Mouse (Mus musculus) lung, embryonic 16.5 days (tissue): ENCODE data around the gene 1110004F10Rik. TPM values are rescaled to one million over a fixed set of nuclear protein-coding genes. Genes with fewer than 3 reads are reported as not detected.

Source experiments
- ATAC-seq: fragments of 200-750 bp; cut with Nextera tagmentation; 2 replicates; pipeline ENCODE4 v1.8.0; 2017; ENCODE audit warnings: low read depth, mild to moderate bottlenecking, moderate library complexity
- H3K27ac ChIP-seq: fragments of 300-500 bp; sonication (generic); 2 replicates; pipeline ENCODE4 v1.5.1; 2014; ENCODE audit warnings: mild to moderate bottlenecking, control low read depth, low read length
- H3K27me3 ChIP-seq: fragments of 300-500 bp; sonication (generic); 2 replicates; pipeline ENCODE4 v1.6.1; 2014; ENCODE audit warnings: low read depth, low read length, mixed read lengths; ENCODE audit not compliant: control insufficient read depth, insufficient read depth
- H3K36me3 ChIP-seq: fragments of 300-500 bp; sonication (generic); 2 replicates; pipeline ENCODE4 v1.6.1; 2014; ENCODE audit warnings: low read length; ENCODE audit not compliant: control insufficient read depth, insufficient read depth
- H3K4me1 ChIP-seq: fragments of 300-500 bp; sonication (generic); replicated peaks from 2 replicates; pipeline ENCODE4 v1.6.1; 2014; ENCODE audit warnings: low read length, mixed read lengths; ENCODE audit not compliant: control insufficient read depth, insufficient read depth
- H3K4me2 ChIP-seq: fragments of 300-500 bp; sonication (generic); 2 replicates; pipeline ENCODE4 v1.6.1; 2014; ENCODE audit warnings: low read depth, low read length, control low read depth
- H3K4me3 ChIP-seq: fragments of 300-500 bp; sonication (generic); 2 replicates; pipeline ENCODE4 v1.5.1; 2014; ENCODE audit warnings: mild to moderate bottlenecking, low read length, control low read depth
- H3K9ac ChIP-seq: fragments of 300-500 bp; sonication (generic); 2 replicates; pipeline ENCODE4 v1.6.1; 2014; ENCODE audit warnings: low read length, control low read depth
- H3K9me3 ChIP-seq: fragments of 300-500 bp; sonication (generic); 2 replicates; pipeline ENCODE4 v1.6.1; 2016; ENCODE audit warnings: low read length; ENCODE audit not compliant: control insufficient read depth
- WGBS: fragments of 180-500 bp; shearing (Covaris S2); extraction: QIAGEN DNeasy Blood & Tissue Kit; methylation state at CpG from one replicate; pipeline ENCODE4 v1.1.7; 2014; 5-methylcytosine and 5-hydroxymethylcytosine counted together
- polyA plus RNA-seq: library from polyadenylated mRNA; unstranded; fragments of >200 nt; fragmentation: Nextera tagmentation; extraction: Ambion mirVana; gene quantifications from 2 replicates; pipeline ENCODE4 v1.2.1, GENCODE M21; 2015

Gene 1110004F10Rik
- polyA plus RNA-seq, 1 experiment from 2014 or later = 249 TPM

DNA sequence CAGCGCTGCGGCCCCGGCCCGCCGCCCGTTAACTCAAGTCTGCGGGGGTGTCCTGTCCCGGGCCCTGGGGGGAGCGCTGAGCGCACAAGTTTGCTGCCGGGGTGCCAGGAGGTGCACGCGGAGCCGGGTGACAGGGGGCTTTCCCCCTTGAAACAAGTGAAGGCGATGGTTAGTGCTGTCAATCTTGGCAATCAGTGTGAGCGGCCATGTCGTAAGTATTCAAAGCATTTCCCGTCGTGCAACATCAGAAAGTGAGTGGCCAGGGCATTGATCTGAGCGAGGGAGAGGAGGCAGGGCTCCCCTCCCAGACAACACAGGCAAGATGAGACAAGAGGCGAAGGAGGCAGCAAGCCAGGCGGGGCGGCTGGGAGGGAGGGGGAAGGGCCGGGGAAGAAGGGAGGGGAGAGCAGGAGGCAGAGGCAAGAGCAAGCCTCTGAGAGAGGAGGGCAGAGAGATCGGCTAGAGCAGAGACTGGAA lies 4.9 kb upstream of the 1110004F10Rik start:
- no peaks in the 10 kb centered on the region for H3K36me3 ChIP-seq
- H3K9me3 ChIP-seq = no peaks in the 10 kb centered on the region
- peak overlapping the region; percentile 73 for H3K4me3 ChIP-seq
- H3K27ac ChIP-seq = peak overlapping the region; percentile 91
- H3K4me1 ChIP-seq = peaks cover 16% of the 10 kb centered on the region
- peak overlapping the region; percentile 77 for H3K9ac ChIP-seq
- WGBS = under 1% methylated on average over 25 of the region's 25 CpGs
- peak overlapping the region; percentile 98 for H3K4me2 ChIP-seq
- peak; percentile 24 for ATAC-seq
- H3K27me3 ChIP-seq = peaks cover 37% of the 10 kb centered on the region

DNA sequence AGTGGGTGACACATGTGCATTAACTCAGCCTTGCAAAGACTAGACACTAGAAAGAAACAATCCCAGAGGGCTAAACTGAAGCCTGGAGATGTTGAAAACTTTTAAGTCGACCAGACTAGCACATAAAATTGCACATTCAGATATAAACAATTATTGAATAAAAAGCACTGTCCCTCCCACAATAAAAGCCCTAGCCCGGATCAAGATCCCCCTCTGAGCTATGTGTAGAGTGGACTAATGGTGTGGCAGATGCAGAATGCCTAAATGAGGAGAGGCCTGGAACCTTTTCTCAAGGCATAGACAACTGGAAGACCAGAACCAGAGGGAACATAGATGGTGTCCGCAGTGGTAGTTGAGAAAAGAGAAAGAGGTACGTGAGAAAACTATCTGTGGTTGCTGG lies 3.7 kb upstream of the 1110004F10Rik start:
- 66% methylated on average over 4 of the region's 4 CpGs for WGBS
- H3K4me2 ChIP-seq = no peak overlapping the region
- H3K4me3 ChIP-seq = no peak overlapping the region
- peaks cover 22% of the 10 kb centered on the region for H3K4me1 ChIP-seq
- H3K36me3 ChIP-seq = no peaks in the 10 kb centered on the region
- H3K27me3 ChIP-seq = peaks cover 36% of the 10 kb centered on the region
- H3K9ac ChIP-seq = no peak overlapping the region
- no peak overlapping the region for H3K27ac ChIP-seq
- no peaks in the 10 kb centered on the region for H3K9me3 ChIP-seq
- no peak for ATAC-seq

DNA sequence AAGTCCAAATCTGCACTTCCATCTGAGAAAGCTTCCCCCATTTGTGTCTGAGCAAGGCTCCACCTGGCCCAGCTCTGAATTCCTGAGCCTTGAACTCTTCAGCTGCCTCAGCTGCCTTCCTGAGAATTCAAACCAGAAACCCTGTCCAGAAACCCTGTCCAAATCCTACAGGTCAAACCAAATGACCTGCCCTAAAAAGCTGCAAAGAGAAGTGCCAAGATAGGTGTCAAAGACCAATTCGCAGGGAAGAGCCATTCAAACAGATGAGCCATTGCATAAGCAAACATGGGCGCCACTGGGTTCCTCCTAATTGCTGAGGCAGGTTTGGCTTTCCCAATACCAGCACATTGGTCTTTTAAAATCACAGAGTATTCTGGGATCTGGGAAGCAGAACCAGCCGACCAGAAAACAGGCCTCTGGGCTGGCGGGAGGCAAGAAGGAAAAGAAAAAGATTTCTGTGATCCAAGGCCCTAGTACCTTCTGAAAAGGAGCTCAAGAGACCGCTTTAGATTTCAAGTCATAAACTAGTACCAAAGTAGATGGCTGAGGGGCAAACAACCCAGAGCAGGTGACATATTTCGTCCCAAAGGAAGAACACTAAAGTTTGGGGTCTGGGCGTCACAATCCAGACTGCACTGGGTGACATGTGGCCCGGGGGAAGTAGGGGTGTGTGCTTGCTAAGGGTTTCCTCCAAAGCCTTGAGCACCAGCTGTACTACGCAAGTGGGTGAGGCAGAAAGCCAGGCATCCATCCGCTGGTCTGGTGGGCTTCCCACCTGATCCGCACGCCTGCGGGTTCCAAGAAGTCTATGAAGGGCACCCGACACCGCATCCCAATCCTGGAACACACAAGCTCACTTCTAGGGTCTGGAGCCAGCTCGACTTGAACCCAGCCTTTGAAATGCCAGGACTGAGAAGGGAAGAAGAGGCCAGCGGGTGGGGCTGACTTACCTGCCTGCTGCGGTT lies 2.3 kb upstream of the 1110004F10Rik start:
- peaks cover 17% of the 10 kb centered on the region for H3K4me1 ChIP-seq
- H3K9ac ChIP-seq = no peak overlapping the region
- no peak overlapping the region for H3K27ac ChIP-seq
- H3K9me3 ChIP-seq = no peaks in the 10 kb centered on the region
- 54% methylated on average over 18 of the region's 18 CpGs for WGBS
- H3K27me3 ChIP-seq = peaks cover 36% of the 10 kb centered on the region
- no peak overlapping the region for H3K4me3 ChIP-seq
- H3K4me2 ChIP-seq = no peak overlapping the region
- no peaks in the 10 kb centered on the region for H3K36me3 ChIP-seq
- no peak for ATAC-seq

DNA sequence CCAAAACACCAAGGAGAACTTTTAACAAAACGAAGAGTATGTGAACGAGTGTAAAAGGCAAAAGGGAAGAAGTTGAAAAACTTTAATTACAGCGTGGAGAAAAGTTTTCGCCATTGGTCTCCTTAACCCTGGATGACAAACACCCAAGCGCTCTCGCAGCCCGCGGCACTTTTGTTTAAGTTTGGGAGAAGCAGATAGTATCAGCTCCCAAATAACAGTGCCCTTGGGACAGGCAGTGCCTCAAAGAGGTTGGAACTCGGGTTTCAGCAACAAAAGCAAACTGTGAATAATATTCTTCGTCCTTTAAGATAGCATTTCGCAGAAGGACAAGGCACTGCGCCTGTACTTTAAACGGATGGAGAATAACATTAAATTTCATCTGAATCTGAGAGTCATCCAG lies 1.2 kb upstream of the 1110004F10Rik start:
- Histone ChIP-seq H3K27ac (no peak overlapping the region), H3K4me1 (peaks cover 17% of the 10 kb centered on the region), H3K9ac (0 out of 2 replicates have a peak overlapping the region, but pooled peaks have one; percentile 37), H3K4me2 (peak overlapping the region; percentile 99), H3K27me3 (peaks cover 36% of the 10 kb centered on the region), H3K9me3 (no peaks in the 10 kb centered on the region), H3K4me3 (peak overlapping the region; percentile 34), H3K36me3 (no peaks in the 10 kb centered on the region)
- ATAC-seq = no peak
- 2% methylated on average over 13 of the region's 13 CpGs for WGBS

DNA sequence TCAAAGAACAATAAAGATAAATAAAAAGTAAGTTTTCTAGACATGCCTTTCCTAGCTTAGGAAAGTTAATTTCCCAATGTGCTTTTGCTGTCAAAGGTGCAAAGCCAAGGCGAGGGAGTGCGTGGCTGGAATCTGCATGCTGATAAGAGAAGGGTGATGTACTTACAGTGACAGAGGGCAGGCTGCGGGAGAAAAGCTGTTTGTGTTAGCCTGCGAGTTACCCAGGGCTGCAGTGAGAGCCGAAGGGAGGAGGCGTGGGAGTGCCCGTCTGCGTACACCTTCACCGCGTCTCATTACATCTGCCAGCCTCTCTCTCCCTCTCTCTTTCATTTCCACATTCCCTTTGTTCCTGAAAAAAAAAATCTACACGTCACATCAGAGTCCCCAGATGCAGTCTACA lies 686 bp upstream of the 1110004F10Rik start, which contains the start of gene Sox6:
Gene Sox6 (minus strand): TSS at position 286 of the 400 bp plus-strand sequence.
- no peak within 1 kb of the TSS for H3K27ac ChIP-seq
- 3% methylated on average over 11 of the region's 11 CpGs for WGBS
- peak within 1 kb of the TSS; percentile 65 for H3K9ac ChIP-seq
- H3K4me1 ChIP-seq = peaks cover 17% of the 10 kb centered on the region
- no peaks in the 10 kb centered on the region for H3K36me3 ChIP-seq
- peak within 1 kb of the TSS; percentile 63 for H3K4me3 ChIP-seq
- peaks cover 36% of the 10 kb centered on the region for H3K27me3 ChIP-seq
- H3K9me3 ChIP-seq = no peaks in the 10 kb centered on the region
- ATAC-seq = no peak
- peak within 1 kb of the TSS; percentile 99 for H3K4me2 ChIP-seq

DNA sequence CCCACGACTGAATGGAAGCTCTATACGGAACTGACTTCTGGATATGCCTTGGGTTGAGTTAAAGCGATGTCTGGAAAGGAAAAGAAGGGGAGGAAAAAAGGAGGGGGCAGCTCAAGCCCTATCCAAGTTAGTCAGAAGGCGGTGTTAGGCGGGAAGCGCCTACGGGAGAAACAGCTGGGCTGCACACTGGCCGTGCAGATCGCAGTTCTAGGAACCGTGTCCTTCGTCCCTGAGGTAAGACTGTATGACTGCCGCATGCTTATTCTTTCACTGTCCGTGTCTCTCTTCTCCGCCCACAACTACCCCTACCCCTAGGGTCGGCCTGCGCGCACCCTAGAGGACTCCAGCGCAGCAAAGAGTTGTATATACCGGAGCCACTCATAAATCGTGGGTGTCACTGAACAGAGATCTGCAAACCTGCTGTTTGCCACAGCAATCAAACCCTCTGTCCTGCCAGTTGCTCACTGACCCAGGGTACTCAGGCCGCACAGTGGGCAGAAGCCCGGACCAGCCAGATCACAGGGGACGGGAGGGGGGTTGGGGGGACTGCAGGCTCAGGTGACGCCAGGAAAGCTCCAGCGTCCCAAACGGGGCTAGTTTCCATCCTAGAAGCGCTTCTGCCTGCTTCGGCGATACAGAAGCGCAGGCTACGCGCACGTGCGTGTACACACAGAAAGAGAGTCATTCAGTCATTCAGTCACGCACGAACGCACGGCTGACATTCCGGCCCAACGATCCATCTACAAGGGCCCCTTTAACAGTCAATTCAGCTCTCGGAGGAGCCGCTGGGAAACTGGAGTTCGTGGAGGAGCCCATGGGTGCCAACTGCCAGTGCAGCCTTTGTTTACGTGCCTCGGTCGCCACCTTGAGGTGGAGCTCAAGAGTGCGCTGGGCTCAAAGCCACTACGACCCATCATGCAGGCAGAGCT lies 605 bp downstream of the 1110004F10Rik start:
- Histone ChIP-seq H3K27me3 (peaks cover 36% of the 10 kb centered on the region), H3K9ac (peak overlapping the region; percentile 65), H3K9me3 (no peaks in the 10 kb centered on the region), H3K4me1 (peaks cover 17% of the 10 kb centered on the region), H3K36me3 (no peaks in the 10 kb centered on the region), H3K27ac (no peak overlapping the region), H3K4me2 (peak overlapping the region; percentile 99), H3K4me3 (peak overlapping the region; percentile 63)
- under 1% methylated on average over 48 of the region's 48 CpGs for WGBS
- ATAC-seq = peak; percentile 84

DNA sequence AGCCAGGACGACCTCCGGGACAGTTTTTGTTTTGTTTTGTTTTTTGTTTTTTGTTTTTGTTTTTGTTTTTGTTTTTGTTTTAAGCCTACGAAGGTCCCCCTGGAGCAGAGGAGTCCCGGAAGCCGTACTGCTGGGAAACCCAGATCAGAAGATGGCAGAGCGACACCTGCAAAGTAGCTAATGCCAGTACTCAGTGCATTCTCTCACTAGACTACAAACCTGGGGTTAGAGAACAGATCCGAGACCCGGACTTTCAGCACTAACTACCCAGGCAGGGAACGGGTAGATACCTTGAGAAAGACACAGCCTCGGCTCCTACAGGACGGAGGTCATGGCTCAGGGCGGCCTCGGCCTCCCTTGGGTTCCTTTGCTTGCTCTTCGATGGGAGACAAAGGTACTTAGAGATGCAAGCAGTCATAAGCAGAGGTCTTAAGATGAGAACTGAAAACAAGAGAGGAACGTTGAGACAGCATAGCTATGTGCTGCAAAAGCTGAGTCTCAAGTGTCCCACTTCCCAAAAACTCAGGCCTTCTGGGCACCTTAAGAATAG lies 1.3 kb downstream of the 1110004F10Rik start:
- ATAC-seq = no peak
- WGBS = 25% methylated on average over 15 of the region's 15 CpGs
- peaks cover 17% of the 10 kb centered on the region for H3K4me1 ChIP-seq
- H3K9ac ChIP-seq = no peak overlapping the region
- no peaks in the 10 kb centered on the region for H3K9me3 ChIP-seq
- H3K27me3 ChIP-seq = peaks cover 32% of the 10 kb centered on the region
- peak overlapping the region; percentile 99 for H3K4me2 ChIP-seq
- H3K27ac ChIP-seq = no peak overlapping the region
- H3K36me3 ChIP-seq = no peaks in the 10 kb centered on the region
- peak overlapping the region; percentile 63 for H3K4me3 ChIP-seq

DNA sequence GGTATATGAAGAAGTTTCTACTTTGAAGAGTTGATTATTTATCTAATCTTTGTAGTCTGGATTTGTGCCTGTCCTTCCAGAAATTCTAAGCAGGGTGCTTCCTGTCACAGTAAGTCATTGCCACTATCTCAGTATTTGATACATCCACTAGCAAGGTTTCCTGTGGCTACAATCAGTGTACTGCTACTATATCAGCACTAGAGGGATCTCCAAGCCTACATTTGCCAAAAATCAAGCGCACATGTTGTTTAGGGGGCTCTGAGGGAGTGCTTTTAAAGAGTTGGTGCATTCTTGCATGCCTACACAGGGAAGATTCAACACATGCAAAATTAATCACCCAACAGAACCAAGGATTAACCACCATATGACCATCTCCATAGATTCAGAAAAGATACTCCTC lies 21.5 kb downstream of the 1110004F10Rik start:
- Histone ChIP-seq H3K9me3 (no peaks in the 10 kb centered on the region), H3K4me1 (no peaks in the 10 kb centered on the region), H3K27ac (no peak overlapping the region), H3K9ac (no peak overlapping the region), H3K4me2 (no peak overlapping the region), H3K4me3 (no peak overlapping the region), H3K36me3 (no peaks in the 10 kb centered on the region), H3K27me3 (no peaks in the 10 kb centered on the region)
- no peak for ATAC-seq
- 48% methylated on average over 1 of the region's 1 CpGs for WGBS
